Mouse (Mus musculus): ENCODE measurements at regions not wholly inside any gene's neighbourhood (a gene's known extent, or its start where the extent isn't known, plus 50 kb on each side); places are given as distances from the start of the nearest gene placed in this dataset.

DNA sequence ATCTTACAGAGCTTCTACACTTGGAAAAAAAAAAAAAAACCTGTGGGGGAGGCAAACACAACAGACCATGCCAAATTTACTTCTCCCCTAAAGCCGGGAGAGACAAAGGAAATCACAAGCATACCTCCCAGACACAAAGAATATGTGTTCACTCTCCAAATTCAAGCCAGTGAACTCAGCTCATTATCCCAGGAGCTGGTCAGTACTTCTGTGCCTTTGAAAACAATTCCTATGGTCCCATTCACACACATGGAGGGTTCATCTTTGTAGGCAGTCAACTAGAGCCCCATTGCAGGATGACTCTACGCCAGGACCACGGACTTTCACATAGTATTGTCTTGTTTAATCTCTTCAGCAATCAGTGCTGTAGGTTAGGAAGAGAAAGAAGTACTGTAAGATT is 89.0 kb upstream of the Id4 start:
- no peak for DNase-seq (ENCODE audit: low spot score in 2 of 2)

DNA sequence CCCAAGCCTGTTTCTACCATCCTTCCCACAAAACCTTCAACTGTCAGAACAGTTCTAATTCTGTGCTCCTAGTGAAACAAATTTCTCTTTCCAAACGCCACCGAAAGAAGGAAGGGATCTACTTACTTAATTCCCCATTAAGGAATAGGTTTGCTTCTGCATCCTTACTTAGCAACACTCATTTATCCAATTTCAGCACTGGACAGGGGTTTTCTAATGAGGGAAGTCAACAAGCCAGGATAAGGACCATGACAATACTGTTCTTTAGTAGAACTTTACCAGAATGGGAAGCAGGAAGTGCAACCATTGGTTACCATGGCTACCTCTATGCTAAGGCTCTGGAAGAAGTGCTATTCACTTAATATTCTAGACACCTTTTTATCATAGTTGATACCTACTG is 68.6 kb upstream of the Id4 start:
- DNase-seq (ENCODE audit: low spot score in 2 of 2), result no peak

DNA sequence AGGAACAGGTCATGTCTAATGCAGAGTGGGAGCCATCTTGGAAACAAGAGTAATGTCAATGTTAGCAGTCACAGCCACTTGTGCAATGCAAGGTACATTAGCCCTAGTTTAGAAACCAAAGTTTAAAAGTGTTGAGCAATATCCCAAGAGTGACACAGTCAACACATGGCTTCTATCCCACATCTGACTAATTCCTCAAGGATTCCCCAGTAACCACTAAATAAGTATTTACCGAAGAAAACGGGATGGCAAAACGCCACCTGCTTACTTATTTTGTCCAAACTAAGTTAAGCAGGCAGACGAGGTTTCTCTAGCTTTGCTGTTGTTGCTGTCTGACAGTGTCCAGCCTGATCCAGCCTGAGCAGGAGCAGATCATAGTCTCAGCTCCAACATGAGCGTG is 67.1 kb upstream of the Id4 start:
- DNase-seq (ENCODE audit: low spot score in 2 of 2), result no peak

DNA sequence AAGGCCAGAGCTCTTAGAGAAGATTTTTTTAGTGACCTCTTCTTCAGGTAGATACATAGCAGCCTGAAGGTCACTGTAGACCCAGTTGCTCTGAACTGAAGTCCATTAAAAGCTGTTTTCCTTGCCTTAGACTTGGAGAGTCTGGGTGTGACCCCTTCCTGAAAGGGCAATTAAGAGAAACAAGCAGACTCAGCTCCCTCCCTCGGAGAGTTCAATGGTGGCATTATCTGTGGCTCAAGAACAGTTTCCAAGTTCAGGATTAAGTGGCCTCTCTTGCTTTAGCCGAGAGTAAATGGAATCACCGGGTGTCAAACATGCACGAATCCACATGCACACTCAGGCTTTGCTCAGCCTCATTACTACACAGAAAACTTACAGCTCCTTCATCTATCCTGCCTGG is 53.2 kb upstream of the Id4 start:
- no peak for DNase-seq (ENCODE audit: low spot score in 2 of 2)

All from frontal cortex, postnatal 36 days (tissue).